29 mouse cellular contexts compared by ENCODE assay signal in genomic region chr11:67190316-67190715, GRCm38 (mm10). TPM values are rescaled to one million over a fixed set of nuclear protein-coding genes. Genes with fewer than 3 reads are reported as not detected.
"Had no signal": no experiment of that assay in that cellular context is flagged by ENCODE, and none has a peak within 500 bp of the region (broad histone marks: within the 10 kb centered on the region; RNA-seq: fewer than 3 reads in every experiment).

No protein-coding gene starts in this region.

- DNase-seq: kidney, adult 18-20 months; kidney, adult 9 months; kidney, postnatal 14 days; kidney, postnatal 4 days; layer of hippocampus, adult 9-11 months; liver; lung, adult 18-20 months; lung, postnatal 10 days; lung, postnatal 36 days; retina, postnatal 1 day; right cerebral cortex, postnatal 14 days; thymus, adult 2 months; thymus, postnatal 14 days; thymus, postnatal 4 days had no signal

- H3K27ac ChIP-seq: limb, embryonic 10.5 days; limb, embryonic 13.5 days; liver, embryonic 12.5 days; liver, embryonic 15.5 days; lung, embryonic 15.5 days; midbrain, embryonic 10.5 days; midbrain, embryonic 13.5 days; neural tube, embryonic 13.5 days; stomach, postnatal 0 days had no signal

- H3K9me3 ChIP-seq: limb, embryonic 10.5 days; limb, embryonic 13.5 days; liver, embryonic 12.5 days; liver, embryonic 15.5 days; lung, embryonic 15.5 days; midbrain, embryonic 10.5 days; midbrain, embryonic 13.5 days; neural tube, embryonic 13.5 days had no signal

- H3K4me3 ChIP-seq: limb, embryonic 10.5 days; limb, embryonic 13.5 days; liver, embryonic 12.5 days; liver, embryonic 15.5 days; lung, embryonic 15.5 days; megakaryocyte, embryonic 14.5 days; midbrain, embryonic 10.5 days; midbrain, embryonic 13.5 days; myocyte; neural tube, embryonic 13.5 days had no signal

- H3K27me3 ChIP-seq: limb, embryonic 13.5 days; liver, embryonic 12.5 days; liver, embryonic 15.5 days; lung, embryonic 15.5 days; megakaryocyte, embryonic 14.5 days; midbrain, embryonic 13.5 days; neural tube, embryonic 13.5 days had no signal

- H3K4me1 ChIP-seq: limb, embryonic 10.5 days; limb, embryonic 13.5 days; liver, embryonic 12.5 days; liver, embryonic 15.5 days; lung, embryonic 15.5 days; megakaryocyte, embryonic 14.5 days; midbrain, embryonic 10.5 days; midbrain, embryonic 13.5 days; neural tube, embryonic 13.5 days had no signal

- H3K36me3 ChIP-seq: limb, embryonic 10.5 days; limb, embryonic 13.5 days; liver, embryonic 12.5 days; liver, embryonic 15.5 days; lung, embryonic 15.5 days; midbrain, embryonic 10.5 days; midbrain, embryonic 13.5 days; neural tube, embryonic 13.5 days had no signal

RNA-seq across cellular contexts. Expression of gene Myh1, which starts 9.5 kb away (rescaled TPM):
- total RNA-seq: monocyte, adult 5-6 weeks; neutrophil, adult 5-6 weeks had no signal
- polyA plus RNA-seq: midbrain, embryonic 10.5 days; midbrain, embryonic 13.5 days had no signal

RNA-seq across cellular contexts. Expression of gene Myh2, which starts 19.5 kb away (rescaled TPM):
- total RNA-seq: monocyte, adult 5-6 weeks; neutrophil, adult 5-6 weeks had no signal
- polyA plus RNA-seq: kidney, embryonic 16.5 days; limb, embryonic 10.5 days; liver, embryonic 12.5 days; lung, embryonic 15.5 days; midbrain, embryonic 13.5 days; neural tube, embryonic 13.5 days; stomach, embryonic 14.5 days had no signal

RNA-seq across cellular contexts. Expression of gene Myh4, which starts 47.5 kb away (rescaled TPM):
- total RNA-seq: monocyte, adult 5-6 weeks; neutrophil, adult 5-6 weeks had no signal
- polyA plus RNA-seq: kidney, embryonic 16.5 days; limb, embryonic 10.5 days; liver, embryonic 12.5 days; midbrain, embryonic 10.5 days; midbrain, embryonic 13.5 days; neural tube, embryonic 13.5 days; stomach, embryonic 14.5 days; stomach, postnatal 0 days had no signal
